Mouse (Mus musculus): Measurements from ENCODE around the gene Mrto4. TPM values are rescaled to one million over a fixed set of nuclear protein-coding genes. Genes with fewer than 3 reads are reported as not detected.

Mrto4 gene
- polyA plus RNA-seq, 1 experiment: 192 TPM

DNA sequence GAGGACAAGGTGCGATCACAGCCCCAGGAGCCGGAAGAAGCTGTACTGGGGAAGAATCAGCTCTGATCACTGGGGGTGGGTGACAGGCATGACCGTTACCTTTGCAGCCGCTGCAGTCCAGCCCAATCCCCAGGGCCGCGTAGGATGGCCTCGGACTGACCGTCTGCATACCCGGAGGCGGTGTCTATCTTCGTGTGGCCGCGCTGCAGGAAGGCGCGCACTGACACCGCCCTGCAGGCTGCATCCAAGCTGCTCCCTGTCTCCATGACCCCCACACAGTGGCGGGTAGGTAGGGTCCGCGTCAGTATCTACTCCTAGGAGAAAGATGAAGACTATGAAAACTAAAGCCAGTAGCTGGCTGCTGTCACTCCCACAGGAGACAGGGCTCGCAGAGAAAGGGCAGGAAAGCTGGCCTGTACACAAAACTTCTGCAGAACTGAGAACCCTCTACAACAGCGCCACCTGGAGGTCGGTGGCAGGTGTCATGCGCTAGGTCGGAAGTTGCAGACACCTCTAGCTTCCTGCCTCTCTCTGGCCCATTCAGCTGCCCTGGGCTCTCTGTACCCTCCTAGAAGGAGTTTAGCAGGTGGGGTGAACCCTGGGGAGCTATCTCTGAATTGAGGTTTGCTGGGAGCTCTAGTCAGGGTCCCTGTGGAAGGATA is 15.4 kb downstream of the Mrto4 start:
- no peak overlapping the region for H3ac ChIP-seq (ENCODE audit: control insufficient read depth, insufficient read length, low read depth)
- no peaks in the 10 kb centered on the region for H3K79me3 ChIP-seq (ENCODE audit: low read depth)
- no peaks in the 10 kb centered on the region for H3K79me2 ChIP-seq (ENCODE audit: control insufficient read depth, insufficient read depth)
- no peak overlapping the region for H3K4me3 ChIP-seq (ENCODE audit: insufficient read depth, poor library complexity, severe bottlenecking)
- H3K36me3 ChIP-seq (ENCODE audit: control insufficient read depth, insufficient read depth): no peaks in the 10 kb centered on the region
- TF ChIP-seq MYOG (IDR thresholded peaks at IDR 0.05; ENCODE audit: control insufficient read depth, extremely low read depth, insufficient read length): no peak
- no peak for TF ChIP-seq FOSL1 (IDR thresholded peaks at IDR 0.05; ENCODE audit: insufficient read depth, low read length, poor library complexity, severe bottlenecking)
- no peak for TF ChIP-seq MAX (IDR thresholded peaks at IDR 0.05)
- TF ChIP-seq CTCF (IDR thresholded peaks at IDR 0.05; ENCODE audit: control insufficient read depth, insufficient read depth, insufficient read length): no peak
- no peak for TF ChIP-seq CEBPB (IDR thresholded peaks at IDR 0.05; ENCODE audit: low read depth)
- no peak for TF ChIP-seq MYOD1 (IDR thresholded peaks at IDR 0.05; ENCODE audit: control insufficient read depth, insufficient read length, low read depth)
- no peak for TF ChIP-seq USF1 (IDR thresholded peaks at IDR 0.05; ENCODE audit: low read depth)
- peaks cover 5% of the 10 kb centered on the region for H3K27me3 ChIP-seq (ENCODE audit: control insufficient read depth, insufficient read depth, insufficient read length)

DNA sequence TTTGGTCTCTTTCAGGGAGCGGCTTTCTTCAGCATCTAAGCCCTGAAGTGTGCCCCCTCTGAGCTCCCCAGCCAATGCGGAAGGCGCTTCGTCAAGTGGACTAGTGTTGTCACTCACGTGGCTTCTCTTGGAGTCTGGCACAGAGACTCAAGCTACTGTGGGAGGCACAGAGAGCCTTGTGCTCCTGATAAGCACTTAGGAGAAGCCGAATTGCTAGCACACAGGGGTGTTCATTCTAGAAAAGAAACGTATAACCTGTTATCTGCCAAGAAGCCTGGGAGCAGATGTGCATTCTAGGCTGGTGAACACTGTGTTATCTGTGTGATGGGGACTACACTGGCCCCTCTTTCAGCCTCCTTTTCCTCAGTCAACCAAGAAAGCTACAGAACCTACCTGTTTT is 16.9 kb downstream of the Mrto4 start:
- Histone ChIP-seq H3K79me3 (ENCODE audit: low read depth) (no peaks in the 10 kb centered on the region), H3ac (ENCODE audit: control insufficient read depth, insufficient read length, low read depth) (no peak overlapping the region), H3K79me2 (ENCODE audit: control insufficient read depth, insufficient read depth) (no peaks in the 10 kb centered on the region), H3K27me3 (ENCODE audit: control insufficient read depth, insufficient read depth, insufficient read length) (peaks cover 5% of the 10 kb centered on the region), H3K36me3 (ENCODE audit: control insufficient read depth, insufficient read depth) (no peaks in the 10 kb centered on the region), H3K4me3 (ENCODE audit: insufficient read depth, poor library complexity, severe bottlenecking) (no peak overlapping the region)
- TF ChIP-seq MYOG (IDR thresholded peaks at IDR 0.05; ENCODE audit: control insufficient read depth, extremely low read depth, insufficient read length) (no peak), USF1 (IDR thresholded peaks at IDR 0.05; ENCODE audit: low read depth) (no peak), CEBPB (IDR thresholded peaks at IDR 0.05; ENCODE audit: low read depth) (no peak), MAX (IDR thresholded peaks at IDR 0.05) (no peak), CTCF (IDR thresholded peaks at IDR 0.05; ENCODE audit: control insufficient read depth, insufficient read depth, insufficient read length) (no peak)

GRCm38 (mm10) chr4:139334631-139335295 is 17.6 kb downstream of the Mrto4 start:
- peaks cover 5% of the 10 kb centered on the region for H3K27me3 ChIP-seq (ENCODE audit: control insufficient read depth, insufficient read depth, insufficient read length)
- no peaks in the 10 kb centered on the region for H3K79me2 ChIP-seq (ENCODE audit: control insufficient read depth, insufficient read depth)
- TF ChIP-seq USF1 (IDR thresholded peaks at IDR 0.05; ENCODE audit: low read depth) (no peak), CEBPB (IDR thresholded peaks at IDR 0.05; ENCODE audit: low read depth) (no peak), MYOG (IDR thresholded peaks at IDR 0.05; ENCODE audit: control insufficient read depth, extremely low read depth, insufficient read length) (no peak), CTCF (IDR thresholded peaks at IDR 0.05; ENCODE audit: control insufficient read depth, insufficient read depth, insufficient read length) (no peak), FOSL1 (IDR thresholded peaks at IDR 0.05; ENCODE audit: insufficient read depth, low read length, poor library complexity, severe bottlenecking) (no peak), MYOD1 (IDR thresholded peaks at IDR 0.05; ENCODE audit: control insufficient read depth, insufficient read length, low read depth) (no peak), MAX (IDR thresholded peaks at IDR 0.05) (no peak)
- no peak overlapping the region for H3ac ChIP-seq (ENCODE audit: control insufficient read depth, insufficient read length, low read depth)
- no peaks in the 10 kb centered on the region for H3K36me3 ChIP-seq (ENCODE audit: control insufficient read depth, insufficient read depth)
- no peaks in the 10 kb centered on the region for H3K79me3 ChIP-seq (ENCODE audit: low read depth)
- H3K4me3 ChIP-seq (ENCODE audit: insufficient read depth, poor library complexity, severe bottlenecking): no peak overlapping the region

DNA sequence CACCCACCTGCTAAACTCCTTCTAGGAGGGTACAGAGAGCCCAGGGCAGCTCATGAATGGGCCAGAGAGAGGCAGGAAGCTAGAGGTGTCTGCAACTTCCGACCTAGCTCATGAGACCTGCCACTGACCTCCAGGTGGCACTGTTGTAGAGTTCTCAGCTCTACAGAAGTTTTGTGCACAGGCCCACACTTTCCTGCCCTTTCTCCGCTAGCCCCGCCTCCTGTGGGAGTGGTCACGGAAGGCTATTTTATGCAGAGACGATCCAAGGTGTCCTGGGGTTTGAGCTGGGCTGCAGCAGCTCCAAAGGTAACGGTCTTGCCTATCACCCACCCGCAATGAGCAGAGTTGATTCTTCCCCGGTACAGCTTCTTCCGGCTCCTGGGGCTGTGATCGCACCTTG is 21.8 kb downstream of the Mrto4 start:
- no peaks in the 10 kb centered on the region for H3K36me3 ChIP-seq (ENCODE audit: control insufficient read depth, insufficient read depth)
- H3K4me3 ChIP-seq (ENCODE audit: insufficient read depth, poor library complexity, severe bottlenecking): no peak overlapping the region
- no peak overlapping the region for H3ac ChIP-seq (ENCODE audit: control insufficient read depth, insufficient read length, low read depth)
- no peaks in the 10 kb centered on the region for H3K79me2 ChIP-seq (ENCODE audit: control insufficient read depth, insufficient read depth)
- TF ChIP-seq USF1 (IDR thresholded peaks at IDR 0.05; ENCODE audit: low read depth) (no peak), FOSL1 (IDR thresholded peaks at IDR 0.05; ENCODE audit: insufficient read depth, low read length, poor library complexity, severe bottlenecking) (no peak), CEBPB (IDR thresholded peaks at IDR 0.05; ENCODE audit: low read depth) (no peak), MYOG (IDR thresholded peaks at IDR 0.05; ENCODE audit: control insufficient read depth, extremely low read depth, insufficient read length) (no peak), CTCF (IDR thresholded peaks at IDR 0.05; ENCODE audit: control insufficient read depth, insufficient read depth, insufficient read length) (no peak), MAX (IDR thresholded peaks at IDR 0.05) (no peak), MYOD1 (IDR thresholded peaks at IDR 0.05; ENCODE audit: control insufficient read depth, insufficient read length, low read depth) (no peak)
- peaks cover 5% of the 10 kb centered on the region for H3K27me3 ChIP-seq (ENCODE audit: control insufficient read depth, insufficient read depth, insufficient read length)
- no peaks in the 10 kb centered on the region for H3K79me3 ChIP-seq (ENCODE audit: low read depth)

DNA sequence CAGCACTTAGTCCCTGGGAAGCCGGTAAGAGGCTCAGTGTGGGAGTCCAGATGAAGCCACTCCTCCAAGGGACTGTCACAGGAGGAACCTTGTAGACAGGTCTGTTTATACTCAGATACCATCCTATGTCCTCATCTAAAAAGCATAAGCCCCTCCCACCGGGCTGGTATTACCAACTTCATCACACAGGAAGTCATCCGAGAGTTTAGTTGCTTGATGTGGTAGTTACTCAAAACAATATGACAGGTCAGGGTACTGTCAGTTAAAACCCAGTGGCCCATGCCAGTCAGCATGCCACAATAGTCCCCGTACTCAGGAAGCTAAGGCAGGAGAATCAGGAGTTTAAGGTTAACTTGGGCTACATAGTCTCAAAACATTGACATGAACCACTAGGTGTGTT is 32.6 kb downstream of the Mrto4 start:
- Histone ChIP-seq H3ac (ENCODE audit: control insufficient read depth, insufficient read length, low read depth) (no peak overlapping the region), H3K4me3 (ENCODE audit: insufficient read depth, poor library complexity, severe bottlenecking) (no peak overlapping the region), H3K79me3 (ENCODE audit: low read depth) (no peaks in the 10 kb centered on the region), H3K79me2 (ENCODE audit: control insufficient read depth, insufficient read depth) (no peaks in the 10 kb centered on the region), H3K36me3 (ENCODE audit: control insufficient read depth, insufficient read depth) (no peaks in the 10 kb centered on the region), H3K27me3 (ENCODE audit: control insufficient read depth, insufficient read depth, insufficient read length) (no peaks in the 10 kb centered on the region)
- TF ChIP-seq MAX (IDR thresholded peaks at IDR 0.05): no peak
- TF ChIP-seq CEBPB (IDR thresholded peaks at IDR 0.05; ENCODE audit: low read depth): no peak
- no peak for TF ChIP-seq MYOG (IDR thresholded peaks at IDR 0.05; ENCODE audit: control insufficient read depth, extremely low read depth, insufficient read length)

- H3K27me3 ChIP-seq (ENCODE audit: control insufficient read depth, insufficient read depth, insufficient read length): no peaks in the 10 kb centered on the region
- no peak for TF ChIP-seq MAX (IDR thresholded peaks at IDR 0.05)
- H3K79me3 ChIP-seq (ENCODE audit: low read depth): no peaks in the 10 kb centered on the region
- no peaks in the 10 kb centered on the region for H3K79me2 ChIP-seq (ENCODE audit: control insufficient read depth, insufficient read depth)
- no peak overlapping the region for H3K4me3 ChIP-seq (ENCODE audit: insufficient read depth, poor library complexity, severe bottlenecking)
- no peak overlapping the region for H3ac ChIP-seq (ENCODE audit: control insufficient read depth, insufficient read length, low read depth)
- H3K36me3 ChIP-seq (ENCODE audit: control insufficient read depth, insufficient read depth): no peaks in the 10 kb centered on the region
Measured at GRCm38 (mm10) chr4:139318449-139318848, 33.9 kb downstream of the Mrto4 start.
